Mouse (Mus musculus) MEL-GATA-1-ER (cell line): ENCODE results near the gene Nckap5l.

ENCODE experiments used
- DNase-seq: peaks from one replicate; pipeline ENCODE4 v3.0.0-alpha.2; 2012; ENCODE audit warnings: low read depth; ENCODE audit errors: extremely low read depth

Gene Nckap5l

DNA sequence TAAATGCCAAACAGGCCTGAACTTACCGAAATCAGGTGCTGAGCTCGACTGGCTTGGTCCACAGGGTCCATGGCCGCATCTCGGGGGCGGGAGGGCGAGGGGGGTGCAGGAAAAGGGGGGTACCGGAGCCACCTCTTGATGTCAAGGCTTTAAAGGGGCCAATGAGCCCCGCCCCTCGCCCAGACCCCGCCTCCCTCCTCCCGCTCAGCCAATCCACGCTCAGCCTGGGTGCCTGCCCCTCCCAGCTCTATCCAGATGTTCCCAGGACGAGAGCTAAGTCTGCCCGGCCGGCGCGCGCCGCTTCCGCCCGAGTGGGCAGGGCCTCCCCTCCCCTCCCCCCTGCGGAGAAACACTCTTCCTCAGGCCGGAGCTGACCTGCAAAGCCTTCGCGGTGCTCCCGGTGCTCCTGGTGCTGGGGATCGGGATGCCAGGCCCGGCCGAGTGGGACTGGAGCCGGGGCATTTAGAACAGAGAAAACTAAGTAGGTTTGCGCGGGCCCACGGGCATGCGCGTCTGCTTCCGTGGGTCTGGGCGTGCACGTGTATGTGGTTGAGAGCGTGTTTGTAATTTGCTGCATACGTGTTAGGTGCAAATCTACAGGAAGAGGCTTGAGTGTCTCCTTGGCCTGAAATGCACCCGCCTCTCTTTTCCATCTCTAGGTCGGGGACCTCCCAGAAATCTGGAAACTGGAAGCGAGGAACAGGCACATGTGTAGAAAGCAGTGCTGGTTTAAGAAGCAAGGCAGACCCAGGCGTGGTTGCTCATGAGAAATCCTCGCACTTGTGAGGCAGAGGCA, at the start of gene Nckap5l:
Gene Nckap5l, minus strand, starts transcription at position 143 of the 796 bp plus-strand sequence.
- peak; percentile 88 for DNase-seq

DNA sequence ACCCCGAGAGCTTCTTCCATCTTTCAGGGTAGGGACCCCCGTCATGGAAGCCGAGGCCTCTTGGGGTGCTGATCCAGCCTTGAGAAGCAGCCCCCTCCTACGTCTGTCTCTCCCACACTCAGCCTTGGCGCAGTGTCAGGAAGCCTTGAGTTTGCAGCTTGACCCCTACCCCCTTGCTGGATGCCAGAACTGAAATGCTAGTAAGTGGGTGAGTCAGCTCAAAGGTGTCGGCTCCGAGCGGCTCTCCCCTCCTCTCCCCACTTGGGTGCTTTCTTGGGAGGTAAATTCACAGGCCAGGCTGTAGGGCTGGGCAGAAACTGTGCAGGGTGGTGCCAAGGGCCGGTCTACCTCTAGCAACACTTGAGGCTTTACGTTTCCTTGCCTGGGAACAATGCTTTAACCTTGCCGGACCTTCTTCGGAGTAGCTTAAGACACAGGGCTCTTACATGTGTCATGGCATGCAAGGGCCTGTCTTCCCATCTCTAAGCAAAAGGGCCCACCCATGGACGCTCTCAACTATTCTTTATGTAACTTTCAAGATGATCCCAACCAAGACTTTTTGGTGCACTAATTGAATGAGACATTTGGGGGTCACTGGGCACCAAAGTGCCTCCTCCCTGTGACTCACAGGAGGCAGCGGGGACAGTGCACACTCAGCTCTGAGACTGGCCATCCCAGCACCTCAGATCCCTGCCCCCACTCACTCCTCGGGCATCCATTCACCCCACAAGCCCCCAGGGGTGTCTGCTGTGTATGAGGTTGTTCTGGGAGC, 48.0 kb upstream of the Nckap5l start:
- no peak for DNase-seq

DNA sequence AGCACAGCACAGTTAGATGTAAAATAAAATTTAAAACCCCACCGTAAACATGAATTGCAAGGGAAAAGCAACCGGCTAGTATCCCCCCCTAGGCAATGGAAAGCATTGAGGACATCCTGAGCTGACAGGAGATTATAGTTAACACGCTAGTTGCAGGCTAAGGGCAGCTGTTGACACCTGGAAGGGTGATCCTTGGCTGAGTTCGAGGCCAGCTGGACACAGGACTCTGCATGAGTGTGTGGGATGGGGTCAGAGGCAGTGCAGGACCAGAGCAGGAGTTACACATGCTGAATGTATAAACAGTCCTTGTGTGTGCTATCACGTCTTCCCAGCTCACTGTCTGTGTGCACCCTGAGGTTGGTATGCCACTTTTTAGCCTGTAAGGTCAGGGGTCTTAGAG, 45.7 kb upstream of the Nckap5l start:
- DNase-seq = no peak

DNA sequence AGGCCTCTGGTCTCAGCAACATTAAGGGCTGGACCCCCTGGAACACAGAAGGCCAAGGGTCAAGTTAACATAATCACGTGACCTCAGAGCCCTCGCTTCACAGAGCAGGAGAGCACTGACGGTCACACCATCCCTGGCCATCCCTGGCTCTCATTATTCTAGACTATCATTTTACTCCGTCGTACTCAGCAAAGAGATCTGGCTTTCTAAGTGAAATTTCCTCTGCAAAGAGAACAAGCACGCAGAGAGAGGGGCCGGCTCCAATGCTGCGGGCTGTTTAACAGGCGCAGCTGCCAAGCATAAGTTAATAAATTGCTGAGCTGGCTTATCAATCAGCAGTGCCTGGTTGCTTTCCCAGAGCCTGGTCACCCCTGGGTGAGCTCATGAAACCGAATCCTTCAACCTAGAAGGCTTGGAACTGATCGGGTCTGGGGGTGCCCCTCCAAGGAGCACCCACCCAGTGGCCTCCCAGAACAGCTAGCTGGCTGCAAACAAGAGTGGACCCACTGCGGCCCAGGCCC, 44.8 kb upstream of the Nckap5l start:
- no peak for DNase-seq

DNA sequence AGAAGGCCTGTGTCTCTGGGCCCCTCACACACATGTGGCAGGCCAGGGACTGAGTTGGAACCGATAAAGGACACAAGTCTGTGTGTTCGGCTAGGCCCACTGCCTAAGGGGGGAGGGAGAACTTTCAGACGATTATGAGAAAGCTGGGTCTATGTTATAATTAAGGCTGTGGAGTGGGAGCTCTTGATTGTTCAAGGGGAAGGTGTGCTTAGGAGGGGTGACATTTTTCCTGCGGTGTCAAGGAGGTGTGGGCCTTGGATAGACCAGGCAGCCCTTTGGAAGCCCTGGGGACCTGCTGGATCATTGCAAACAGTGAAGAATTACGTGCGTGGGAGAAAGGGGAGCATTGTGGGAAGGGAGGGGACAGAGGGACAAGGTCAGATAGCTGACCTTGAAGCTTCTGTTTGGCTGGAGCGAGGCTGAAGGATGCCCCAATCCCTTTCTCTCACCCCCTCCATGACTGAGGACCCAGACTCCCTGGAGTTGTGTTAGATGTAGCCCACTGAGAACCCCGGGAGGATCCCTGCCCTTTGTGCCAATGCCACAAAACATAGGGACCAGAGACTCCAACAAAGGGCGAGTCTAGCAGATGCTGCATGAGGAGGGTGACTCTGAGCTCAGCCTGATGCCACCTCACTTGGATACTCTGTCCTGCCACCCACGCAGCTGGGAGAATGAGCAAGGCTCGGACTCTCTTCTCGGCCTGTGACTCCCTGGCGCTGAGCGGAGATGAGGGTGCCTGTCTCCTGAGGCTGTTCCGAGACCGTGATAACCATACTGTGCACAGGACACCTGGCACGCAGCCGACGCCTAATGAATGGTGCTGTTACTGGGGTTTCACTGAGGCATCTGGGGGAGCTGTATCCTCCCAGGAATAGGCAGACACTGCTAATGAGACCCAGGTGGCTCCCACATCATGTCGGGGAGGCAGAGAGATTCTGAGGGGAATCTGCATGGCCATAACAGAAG, 44.0 kb upstream of the Nckap5l start:
- DNase-seq = no peak

DNA sequence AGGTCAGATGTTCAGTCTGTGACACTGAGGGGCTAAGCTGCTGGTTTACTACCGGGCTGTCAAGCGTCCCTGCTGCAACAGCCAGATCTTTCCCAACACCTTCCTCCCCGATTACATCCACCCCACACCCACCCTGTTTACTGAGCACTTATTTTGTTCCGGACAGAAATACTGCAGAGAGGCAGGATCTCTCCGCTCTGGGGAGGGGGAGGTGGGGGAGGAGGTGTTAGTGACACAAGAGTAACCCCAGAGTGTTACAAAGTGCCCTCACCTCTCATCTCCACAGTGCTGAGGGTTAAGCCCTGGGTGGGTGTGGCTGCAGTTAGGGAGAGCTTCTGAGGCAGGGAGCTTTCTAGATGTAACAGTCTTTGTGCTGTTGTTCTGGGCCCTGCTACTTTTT, 42.8 kb upstream of the Nckap5l start:
- no peak for DNase-seq

DNA sequence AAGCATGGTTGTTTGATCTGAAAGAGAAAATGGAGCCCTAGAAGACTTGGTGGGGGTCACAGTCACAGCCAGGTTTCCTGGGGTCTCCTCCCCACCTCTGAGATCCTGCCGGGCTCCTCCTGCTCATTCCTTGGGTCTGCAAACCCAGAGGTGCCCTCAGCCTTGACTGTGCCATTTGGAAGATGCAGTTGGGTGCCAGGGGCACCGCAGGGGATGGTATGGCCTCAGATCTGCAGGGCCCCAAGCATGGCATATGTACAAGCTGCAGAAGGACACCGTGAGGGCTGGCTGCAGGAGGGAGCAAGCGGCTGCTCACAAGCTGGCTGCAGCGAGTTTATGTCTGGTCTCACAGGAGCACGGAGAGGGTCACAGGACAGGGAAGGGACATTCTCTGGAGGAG, 42.2 kb upstream of the Nckap5l start:
- DNase-seq = no peak

DNA sequence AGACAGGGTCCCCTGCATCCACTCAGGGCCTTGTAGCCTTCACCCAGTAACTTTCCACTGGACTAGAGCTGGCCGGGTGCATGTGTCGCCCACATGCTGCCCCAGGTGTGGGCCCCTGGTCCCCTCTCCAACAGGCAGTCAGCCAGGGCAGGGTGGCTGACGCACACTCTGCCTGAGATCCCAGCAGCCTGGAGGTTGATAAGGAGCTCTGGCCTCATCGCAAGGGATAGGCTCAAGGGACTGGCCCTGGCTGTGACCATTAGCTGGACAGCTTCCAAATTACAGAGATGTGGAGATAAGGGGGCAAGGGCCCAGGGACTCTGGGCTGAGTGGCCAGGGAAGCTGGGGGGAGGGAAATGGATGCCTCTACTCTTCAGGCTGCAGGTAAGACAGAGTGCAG, 41.2 kb upstream of the Nckap5l start:
- DNase-seq = no peak

DNA sequence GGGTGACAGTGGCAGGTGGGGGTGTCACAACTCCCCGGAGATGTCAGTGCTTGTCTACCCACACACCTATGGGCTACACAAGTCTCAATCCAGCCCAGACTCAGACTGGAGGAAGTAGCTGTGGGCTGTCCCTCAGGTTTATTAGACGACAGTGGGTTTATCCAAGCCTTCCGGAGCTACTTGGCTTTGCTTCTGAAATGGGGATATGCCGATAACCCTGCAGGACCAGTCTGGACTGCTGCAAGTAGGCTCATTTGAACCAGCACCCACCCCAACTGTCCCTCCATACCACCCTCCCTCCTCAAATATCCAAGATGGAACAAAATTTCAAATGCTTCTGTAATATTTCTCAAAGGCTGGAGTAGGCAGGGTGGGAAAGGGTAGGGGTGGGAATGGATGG, 40.8 kb upstream of the Nckap5l start:
- no peak for DNase-seq

DNA sequence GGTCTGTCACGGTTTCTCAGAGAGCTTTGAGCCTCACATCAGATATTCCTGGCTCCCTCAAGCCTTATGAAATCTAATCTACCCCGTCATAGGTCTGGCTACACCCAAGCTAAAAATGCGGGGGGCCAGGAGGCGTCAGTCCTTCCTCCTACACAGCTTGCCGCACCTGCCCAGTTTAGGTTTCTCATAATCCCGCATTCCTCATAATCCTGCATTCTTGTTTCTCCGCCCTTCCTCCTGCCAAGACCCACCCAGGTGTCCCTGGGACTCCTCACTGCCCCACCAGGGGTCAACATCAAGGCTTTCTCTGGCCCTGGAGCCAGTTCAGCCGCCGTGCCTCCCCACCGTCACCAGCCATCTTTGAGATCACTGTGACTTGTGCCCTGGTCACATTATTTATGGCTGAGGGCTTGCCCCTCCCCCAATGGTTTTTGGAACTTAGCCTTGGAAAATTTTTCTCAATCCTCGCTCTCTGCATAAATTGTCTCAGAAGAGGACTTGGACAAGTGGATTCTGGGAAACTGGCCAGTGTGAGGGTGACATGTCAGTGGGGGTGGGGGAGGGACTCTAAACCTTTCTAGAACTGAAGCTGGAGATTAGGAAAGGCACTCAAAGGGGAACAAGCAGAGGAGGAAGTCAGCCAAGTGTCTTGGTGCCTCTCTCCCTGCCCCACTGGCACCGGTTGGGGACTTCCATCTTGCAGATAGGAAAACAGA, 40.1 kb upstream of the Nckap5l start:
- peak; percentile 81 for DNase-seq

DNA sequence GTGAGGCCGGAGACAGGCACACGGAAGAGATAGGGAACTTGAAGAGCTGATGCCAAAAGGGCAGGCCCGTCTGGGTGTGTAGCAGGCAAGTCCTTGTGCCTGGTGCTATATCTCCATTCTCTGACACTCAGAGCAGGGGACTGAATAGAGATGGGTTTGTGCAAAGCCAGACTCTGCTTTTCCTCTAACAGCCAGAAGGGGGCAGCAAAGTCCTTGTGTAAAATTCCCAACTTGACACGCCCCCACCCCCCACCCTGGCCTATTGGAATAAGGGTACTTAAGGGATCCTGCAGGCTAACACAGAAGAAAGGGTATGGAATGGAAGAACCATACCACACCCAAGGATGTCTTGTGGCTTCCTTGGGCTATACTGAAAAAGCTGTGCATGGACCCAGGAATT, 39.5 kb upstream of the Nckap5l start:
- peak; percentile 73 for DNase-seq

DNA sequence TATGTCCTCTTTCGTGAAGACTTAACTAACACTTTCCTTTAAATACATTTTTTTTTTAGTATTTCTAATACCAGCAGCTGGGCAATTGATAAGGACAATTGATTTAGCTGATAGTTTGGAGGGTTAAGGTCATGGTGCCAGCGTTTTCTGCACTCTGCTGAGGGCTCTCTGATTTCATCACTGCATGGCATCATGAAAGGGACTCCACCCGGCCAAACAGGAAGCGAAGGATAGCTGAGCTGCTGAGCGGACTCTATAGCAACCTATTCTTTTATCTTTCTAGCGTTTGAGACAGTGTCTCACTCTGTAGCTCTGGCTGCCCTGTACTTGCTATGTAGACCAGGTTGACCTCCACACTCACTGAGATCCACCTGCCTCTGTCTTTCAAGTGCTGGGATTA, 27.2 kb upstream of the Nckap5l start:
- no peak for DNase-seq

DNA sequence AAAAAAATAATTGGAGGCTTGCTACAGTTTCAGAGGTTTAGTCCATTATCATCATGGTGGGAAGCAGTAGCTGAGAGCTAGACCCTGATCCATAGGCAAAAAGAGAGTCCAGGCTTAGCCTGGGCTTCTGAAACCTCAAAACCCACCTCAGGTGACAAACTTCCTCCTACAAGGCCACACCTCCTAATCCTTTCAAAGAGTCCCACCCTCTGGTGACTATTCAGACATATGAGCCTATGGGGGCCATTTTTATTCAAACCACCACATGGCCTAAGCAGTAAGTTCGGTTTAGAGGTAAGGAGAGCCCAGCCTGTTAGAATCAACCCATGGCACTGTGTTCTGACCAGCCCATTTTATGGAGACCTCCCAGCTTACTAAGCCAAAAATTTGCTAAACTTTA, 18.3 kb upstream of the Nckap5l start:
- no peak for DNase-seq

DNA sequence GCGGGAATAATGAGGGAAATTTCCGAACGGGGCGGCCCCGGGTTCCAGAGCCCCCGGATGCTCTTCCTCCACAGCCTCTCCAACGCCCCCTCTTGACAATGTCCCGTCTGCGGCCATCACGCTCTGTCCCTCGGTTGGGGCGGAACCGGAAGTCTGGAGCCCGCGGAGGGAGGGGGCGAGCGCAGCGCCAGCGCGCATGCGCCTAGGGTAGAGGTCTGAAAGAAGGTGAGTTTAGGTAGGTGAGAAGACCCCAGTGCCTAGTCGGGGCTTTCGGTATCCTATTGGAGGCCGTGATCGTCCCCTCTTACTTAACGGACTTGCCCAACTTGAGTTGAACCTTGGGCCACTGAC, 17.0 kb upstream of the Nckap5l start, which contains the start of gene Bcdin3d:
Gene Bcdin3d, minus strand, starts transcription at position 155 of the 351 bp plus-strand sequence.
- DNase-seq = peak; percentile 69

DNA sequence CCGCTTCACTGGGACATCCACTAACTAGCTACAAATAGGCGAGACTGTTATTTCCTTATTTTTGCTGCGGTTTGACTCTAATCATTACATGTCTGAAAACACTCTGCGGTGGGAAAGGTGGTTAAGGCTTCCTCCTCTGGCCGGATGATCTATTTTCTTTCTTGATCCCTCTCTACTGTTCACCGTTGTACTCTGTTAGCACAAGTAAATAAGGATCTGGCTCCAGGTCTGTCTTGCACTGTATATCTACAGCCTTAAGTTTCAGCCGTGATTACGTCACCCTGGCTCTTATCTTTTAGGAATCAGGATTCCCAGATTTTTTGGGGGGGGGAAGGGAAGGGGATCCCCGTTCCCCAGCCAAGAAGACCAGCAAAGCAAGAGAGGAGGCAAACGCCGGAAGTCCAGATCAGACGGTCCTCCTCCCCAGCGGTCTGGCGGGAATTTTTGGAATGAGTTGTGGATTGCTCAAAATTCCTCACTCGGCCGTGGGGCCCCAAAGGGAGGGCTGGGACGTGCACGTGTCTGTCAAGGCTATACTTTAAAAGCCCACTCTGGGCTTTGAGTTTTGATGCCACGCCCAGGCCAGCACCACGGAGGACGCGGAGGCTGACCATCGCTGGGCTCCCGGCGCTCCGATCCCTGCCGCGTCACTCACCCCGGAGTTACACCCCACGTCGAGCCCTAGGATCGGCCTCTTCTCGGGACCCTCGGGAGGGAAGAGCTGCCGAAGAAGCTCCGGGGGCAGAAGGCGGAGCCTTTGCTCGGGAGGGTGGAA, 16.4 kb upstream of the Nckap5l start:
- peak; percentile 79 for DNase-seq

DNA sequence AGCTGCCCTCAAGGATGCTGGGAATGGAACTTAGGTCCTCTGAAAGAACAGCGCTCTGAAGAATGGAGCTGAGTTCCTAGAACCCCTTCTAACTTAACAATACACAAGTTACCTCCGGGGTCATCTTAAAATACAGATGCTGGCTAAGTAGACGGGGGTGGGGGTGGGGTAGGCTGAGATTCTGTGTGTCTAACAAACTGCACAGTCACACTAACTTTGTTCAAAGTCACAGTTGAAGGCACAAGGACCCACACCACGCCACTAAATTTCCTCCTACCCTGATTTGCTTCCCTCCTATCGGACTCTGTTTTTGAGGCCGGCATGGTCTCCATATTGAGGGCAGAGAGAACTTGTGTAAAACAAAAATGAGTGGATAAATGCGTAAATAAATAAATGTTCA, 15.4 kb upstream of the Nckap5l start:
- no peak for DNase-seq

DNA sequence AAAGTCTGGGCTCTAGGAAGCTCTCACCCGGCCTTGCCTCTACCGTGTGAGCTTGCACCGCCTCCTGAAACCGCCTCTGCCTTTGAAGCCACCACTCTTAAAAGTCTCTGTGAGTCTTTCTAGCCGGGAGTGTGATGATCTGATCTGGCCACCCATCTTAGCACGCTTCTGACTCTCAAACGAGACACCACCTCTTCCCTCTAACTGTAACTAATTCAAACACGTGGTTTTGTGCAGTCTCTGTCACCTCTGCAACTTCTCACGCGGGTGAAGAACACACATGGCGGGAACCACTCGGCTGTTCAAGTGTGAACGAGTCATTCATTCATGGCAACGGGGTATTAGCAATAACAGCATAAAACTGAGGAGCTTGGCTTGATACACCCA, 14.1 kb upstream of the Nckap5l start:
- DNase-seq = no peak

DNA sequence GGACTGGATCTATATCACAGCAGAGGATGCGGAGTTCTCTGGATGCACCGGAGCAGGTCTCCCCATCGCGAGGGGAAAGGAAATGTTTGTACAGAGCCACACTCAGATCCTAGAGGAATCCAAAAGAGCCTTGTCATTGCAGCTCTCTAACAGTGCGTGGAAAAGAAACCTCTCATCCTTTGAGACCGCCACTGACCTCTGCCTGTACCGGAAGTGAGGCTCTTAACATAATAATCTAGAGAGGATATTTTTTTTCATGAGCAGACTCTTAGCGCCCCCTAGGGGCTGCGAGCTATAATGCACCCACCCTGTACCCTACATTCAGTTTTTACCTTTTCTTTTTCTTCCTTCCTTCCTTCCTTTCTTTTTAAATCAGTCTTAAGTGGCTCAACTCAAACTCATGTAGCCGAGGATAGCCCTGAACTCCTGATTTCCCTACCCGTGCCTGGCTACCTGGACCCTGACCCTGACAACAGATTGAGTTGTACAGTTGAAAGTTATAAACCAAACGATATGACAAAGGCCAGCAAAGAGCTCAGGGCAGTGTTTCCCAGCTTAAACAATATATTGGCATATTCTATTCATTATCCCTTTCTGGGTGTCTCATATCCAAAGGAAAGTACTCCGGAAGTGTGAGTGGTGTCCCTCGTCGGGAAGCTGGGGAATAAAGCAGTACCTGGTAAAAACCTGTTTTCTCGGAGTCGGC, 13.6 kb upstream of the Nckap5l start:
- peak; percentile 35 for DNase-seq

DNA sequence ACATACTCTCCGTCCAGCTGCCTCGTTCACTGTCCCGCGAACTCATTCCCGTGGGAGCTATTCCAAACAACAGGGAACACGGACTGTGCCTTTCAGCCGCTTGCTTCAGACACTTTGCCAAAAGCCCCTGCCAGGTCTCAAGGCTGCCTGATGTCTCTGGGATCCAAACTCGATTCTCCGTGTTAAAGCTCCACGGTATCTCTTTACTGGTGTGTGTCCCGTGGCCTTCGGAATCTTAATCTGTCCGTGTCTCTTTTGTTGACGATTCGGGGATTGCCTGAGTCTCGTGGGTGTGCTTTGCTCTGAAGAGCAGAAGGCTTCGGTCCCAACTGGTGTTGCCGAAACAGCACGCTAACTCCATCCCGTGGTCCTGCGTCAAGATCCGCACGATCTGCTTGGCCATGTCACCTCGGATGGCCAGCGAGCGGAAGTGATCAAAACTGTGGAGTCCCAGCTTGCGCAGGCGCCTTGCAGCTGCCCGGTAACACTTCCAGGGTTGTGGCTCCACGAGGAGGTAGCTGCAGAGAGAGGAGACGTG, 12.7 kb upstream of the Nckap5l start:
- DNase-seq = no peak
